Mouse (Mus musculus) MEL (cell line): ENCODE results near the gene Gm49394.

Experiments
- BHLHE40 ChIP-seq: IDR thresholded peaks from 2 replicates; pipeline ENCODE4 v1.6.1; 2012; ENCODE audit warnings: low read depth, mild to moderate bottlenecking, inconsistent platforms, low read length, improper control_type of control experiment, borderline replicate concordance
- CTCF ChIP-seq, 3 experiments: IDR thresholded peaks in 2 of 3; conservative IDR thresholded peaks in 1 of 3; 2 replicates each; pipeline ENCODE4 v1.5.1; 2011 to 2012; ENCODE audit warnings: low read length in 3 of 3, low read depth in 2 of 3, mild to moderate bottlenecking in 2 of 3, improper control_type of control experiment in 1 of 3, inconsistent platforms in 1 of 3, mixed read lengths in 1 of 3, moderate library complexity in 1 of 3; ENCODE audit not compliant: control insufficient read depth in 1 of 3, insufficient read depth in 1 of 3, poor library complexity in 1 of 3, severe bottlenecking in 1 of 3
- EP300 ChIP-seq, 2 experiments: IDR thresholded peaks; 2 replicates each; pipeline ENCODE4 v1.6.1; 2011; ENCODE audit warnings: improper control_type of control experiment in 2 of 2, low read length in 2 of 2, low read depth in 1 of 2, mild to moderate bottlenecking in 1 of 2
- ETS1 ChIP-seq: IDR thresholded peaks from 2 replicates; pipeline ENCODE4 v1.6.1; 2012; ENCODE audit warnings: low read depth, mild to moderate bottlenecking, inconsistent platforms, low read length, improper control_type of control experiment, moderate library complexity
- MAFK ChIP-seq: IDR thresholded peaks from 2 replicates; pipeline ENCODE4 v1.6.1; 2011; ENCODE audit warnings: low read depth, mild to moderate bottlenecking, low read length, improper control_type of control experiment, borderline replicate concordance
- MAX ChIP-seq: IDR thresholded peaks from 2 replicates; pipeline ENCODE4 v1.6.1; 2011; ENCODE audit warnings: low read length, improper control_type of control experiment
- MYC ChIP-seq: IDR thresholded peaks from 2 replicates; pipeline ENCODE4 v1.6.1; 2011; ENCODE audit warnings: low read depth, mild to moderate bottlenecking, low read length, improper control_type of control experiment, moderate library complexity
- NELFE ChIP-seq: IDR thresholded peaks from 2 replicates; pipeline ENCODE4 v1.6.1; 2011; ENCODE audit warnings: low read depth, low read length, improper control_type of control experiment
- NRF1 ChIP-seq: IDR thresholded peaks from 2 replicates; pipeline ENCODE4 v1.6.1; 2014; ENCODE audit warnings: low read depth, mild to moderate bottlenecking, inconsistent platforms, low read length, improper control_type of control experiment, moderate library complexity; ENCODE audit not compliant: poor library complexity, insufficient read depth, severe bottlenecking
- POLR2A ChIP-seq, 2 experiments: IDR thresholded peaks; 2 replicates each; pipeline ENCODE4 v1.6.1; 2011 to 2012; ENCODE audit warnings: low read length in 2 of 2, mild to moderate bottlenecking in 2 of 2, control low read depth in 1 of 2, improper control_type of control experiment in 1 of 2, low read depth in 1 of 2, moderate library complexity in 1 of 2; ENCODE audit not compliant: control insufficient read depth in 1 of 2, insufficient read depth in 1 of 2, poor library complexity in 1 of 2
- RCOR1 ChIP-seq: IDR thresholded peaks from 2 replicates; pipeline ENCODE4 v1.6.1; 2012; ENCODE audit warnings: low read depth, mild to moderate bottlenecking, inconsistent platforms, low read length, improper control_type of control experiment
- TBP ChIP-seq: IDR thresholded peaks from 2 replicates; pipeline ENCODE4 v1.8.0; 2011; ENCODE audit warnings: low read depth, low read length, improper control_type of control experiment
- USF2 ChIP-seq, 2 experiments: IDR thresholded peaks; 2 replicates each; pipeline ENCODE4 v1.6.1; 2011 to 2012; ENCODE audit warnings: improper control_type of control experiment in 2 of 2, low read length in 2 of 2, borderline replicate concordance in 1 of 2, inconsistent platforms in 1 of 2, low read depth in 1 of 2, mild to moderate bottlenecking in 1 of 2; ENCODE audit not compliant: insufficient read depth in 1 of 2
- ZMIZ1 ChIP-seq: IDR thresholded peaks from 2 replicates; pipeline ENCODE4 v1.6.1; 2012; ENCODE audit warnings: low read depth, mild to moderate bottlenecking, inconsistent platforms, low read length, improper control_type of control experiment, moderate library complexity

GRCm38 (mm10) chr7:142613077-142613476, 56.7 kb downstream of the Gm49394 start:
- TF ChIP-seq CTCF (IDR thresholded peaks at IDR 0.05 in 2 of 3, conservative IDR thresholded peaks at IDR 0.05 in 1 of 3; ENCODE audit: control insufficient read depth in 1 of 3, insufficient read depth in 1 of 3, low read depth in 2 of 3, low read length in 3 of 3, poor library complexity in 1 of 3, severe bottlenecking in 1 of 3) (no peak), RCOR1 (no peak), NRF1 (no peak), POLR2A (IDR thresholded peaks at IDR 0.05; ENCODE audit: control insufficient read depth in 1 of 2, insufficient read depth in 1 of 2, low read depth in 1 of 2, low read length in 2 of 2, poor library complexity in 1 of 2) (no peak), BHLHE40 (no peak), USF2 (IDR thresholded peaks at IDR 0.05; ENCODE audit: borderline replicate concordance in 1 of 2, insufficient read depth in 1 of 2, low read depth in 1 of 2, low read length in 2 of 2) (no peak), MAX (no peak), MYC (no peak), NELFE (no peak), ETS1 (no peak), EP300 (IDR thresholded peaks at IDR 0.05; ENCODE audit: low read depth in 1 of 2, low read length in 2 of 2) (no peak), TBP (no peak), MAFK (no peak), ZMIZ1 (no peak)
